17 mouse cellular contexts compared by ENCODE assay signal in genomic region chr11:112827044-112827347, GRCm38 (mm10). TPM values are rescaled to one million over a fixed set of nuclear protein-coding genes. Genes with fewer than 3 reads are reported as not detected.
DNase-seq lines count a peak whose midpoint lies in the region; ATAC-seq and TF ChIP-seq lines count a peak whose summit lies in the region.
"Had no signal": no experiment of that assay in that cellular context is flagged by ENCODE, and none has a peak within 500 bp of the region (broad histone marks: within the 10 kb centered on the region; RNA-seq: fewer than 3 reads in every experiment).

No protein-coding gene starts in this region.

- H3K4me3 ChIP-seq in hindbrain, embryonic 11.5 days (ENCODE audit: low read depth, low read length): no peak overlapping the region
- H3K4me3 ChIP-seq in hindbrain, postnatal 0 days (ENCODE audit: low read length): no peak overlapping the region
- no peak overlapping the region for H3K4me3 ChIP-seq in embryonic facial prominence, embryonic 10.5 days
- no peak overlapping the region for H3K4me3 ChIP-seq in midbrain, embryonic 13.5 days (replicated peaks)
- H3K4me3 ChIP-seq in left cerebral cortex, adult 2 months: no peak overlapping the region
- H3K4me3 ChIP-seq: embryonic facial prominence, embryonic 13.5 days; heart, embryonic 15.5 days; liver, embryonic 12.5 days; lung, embryonic 15.5 days; myocyte had no signal

- H3K4me2 ChIP-seq in hindbrain, embryonic 11.5 days (replicated peaks; ENCODE audit: low read depth, low read length): no peak overlapping the region
- no peak overlapping the region for H3K4me2 ChIP-seq in hindbrain, postnatal 0 days (ENCODE audit: low read depth, low read length)
- H3K4me2 ChIP-seq in midbrain, embryonic 13.5 days (replicated peaks): no peak overlapping the region
- H3K4me2 ChIP-seq: embryonic facial prominence, embryonic 13.5 days; heart, embryonic 15.5 days; liver, embryonic 12.5 days; lung, embryonic 15.5 days had no signal

- no peaks in the 10 kb centered on the region for H3K27me3 ChIP-seq in hindbrain, embryonic 11.5 days (ENCODE audit: control insufficient read depth, insufficient read depth, low read length)
- no peaks in the 10 kb centered on the region for H3K27me3 ChIP-seq in hindbrain, postnatal 0 days (ENCODE audit: insufficient read depth, low read length)
- no peaks in the 10 kb centered on the region for H3K27me3 ChIP-seq in embryonic facial prominence, embryonic 10.5 days (replicated peaks; ENCODE audit: low read depth, poor library complexity, severe bottlenecking)
- H3K27me3 ChIP-seq in midbrain, embryonic 13.5 days: peaks cover 2% of the 10 kb centered on the region; the same call in 1 of the 2 replicates
- H3K27me3 ChIP-seq: embryonic facial prominence, embryonic 13.5 days; liver, embryonic 12.5 days; lung, embryonic 15.5 days had no signal

- H3K9me3 ChIP-seq in hindbrain, embryonic 11.5 days (ENCODE audit: control insufficient read depth, low read length): no peaks in the 10 kb centered on the region
- no peaks in the 10 kb centered on the region for H3K9me3 ChIP-seq in hindbrain, postnatal 0 days (ENCODE audit: low read length)
- no peaks in the 10 kb centered on the region for H3K9me3 ChIP-seq in embryonic facial prominence, embryonic 10.5 days
- no peaks in the 10 kb centered on the region for H3K9me3 ChIP-seq in midbrain, embryonic 13.5 days
- H3K9me3 ChIP-seq: embryonic facial prominence, embryonic 13.5 days; heart, embryonic 15.5 days; liver, embryonic 12.5 days; lung, embryonic 15.5 days had no signal

- H3K9ac ChIP-seq in hindbrain, embryonic 11.5 days (ENCODE audit: low read depth, low read length): no peak overlapping the region
- no peak overlapping the region for H3K9ac ChIP-seq in hindbrain, postnatal 0 days (replicated peaks; ENCODE audit: low read length)
- no peak overlapping the region for H3K9ac ChIP-seq in midbrain, embryonic 13.5 days (replicated peaks)
- H3K9ac ChIP-seq: embryonic facial prominence, embryonic 13.5 days; heart, embryonic 15.5 days; liver, embryonic 12.5 days; lung, embryonic 15.5 days had no signal

- peak; percentile 57 for DNase-seq in hindbrain, embryonic 11.5 days (ENCODE audit: low spot score)
- no peak for DNase-seq in hindbrain, postnatal 0 days (ENCODE audit: low spot score)
- peak; percentile 82 for DNase-seq in embryo, embryonic 10.5 days (ENCODE audit: low spot score)
- peak; percentile 79 for DNase-seq in embryonic facial prominence, embryonic 10.5 days (ENCODE audit: low spot score)
- no peak for DNase-seq in layer of hippocampus, adult 11-12 months (ENCODE audit: low spot score)
- no peak for DNase-seq in left cerebral cortex, adult 2 months (ENCODE audit: extremely low spot score in 1 of 2, low spot score in 2 of 2)
- DNase-seq: adrenal gland, postnatal 25 days; cerebellum, postnatal 10 days; kidney, adult 2 months; right cerebral cortex, postnatal 14 days had no signal

- TF ChIP-seq CTCF in hindbrain, postnatal 0 days (IDR thresholded peaks at IDR 0.05; ENCODE audit: low read depth): no peak
- no peak for TF ChIP-seq CTCF in left cerebral cortex, adult 2 months (IDR thresholded peaks at IDR 0.05)

- H3K27ac ChIP-seq in hindbrain, embryonic 11.5 days (ENCODE audit: low read depth, low read length): peak overlapping the region; percentile 80
- H3K27ac ChIP-seq in hindbrain, postnatal 0 days: no peak overlapping the region
- H3K27ac ChIP-seq in embryonic facial prominence, embryonic 10.5 days (replicated peaks): peak overlapping the region; percentile 76
- peak overlapping the region; percentile 74 for H3K27ac ChIP-seq in midbrain, embryonic 13.5 days
- H3K27ac ChIP-seq in left cerebral cortex, adult 2 months: no peak overlapping the region
- H3K27ac ChIP-seq: embryonic facial prominence, embryonic 13.5 days; heart, embryonic 15.5 days; liver, embryonic 12.5 days; lung, embryonic 15.5 days had no signal

- WGBS in hindbrain, embryonic 11.5 days: 14% methylated on average over 6 of the region's 6 CpGs
- WGBS in hindbrain, postnatal 0 days: 32% methylated on average over 6 of the region's 6 CpGs
- WGBS in embryonic facial prominence, embryonic 10.5 days: 24% methylated on average over 6 of the region's 6 CpGs
- WGBS in midbrain, embryonic 13.5 days: 36% methylated on average over 6 of the region's 6 CpGs

- no peaks in the 10 kb centered on the region for H3K36me3 ChIP-seq in hindbrain, embryonic 11.5 days (ENCODE audit: control insufficient read depth, insufficient read depth, low read length)
- no peaks in the 10 kb centered on the region for H3K36me3 ChIP-seq in hindbrain, postnatal 0 days (ENCODE audit: insufficient read depth, low read length)
- H3K36me3 ChIP-seq in embryonic facial prominence, embryonic 10.5 days (replicated peaks): no peaks in the 10 kb centered on the region
- H3K36me3 ChIP-seq in midbrain, embryonic 13.5 days: no peaks in the 10 kb centered on the region
- H3K36me3 ChIP-seq: embryonic facial prominence, embryonic 13.5 days; heart, embryonic 15.5 days; liver, embryonic 12.5 days; lung, embryonic 15.5 days had no signal

- H3K4me1 ChIP-seq in hindbrain, embryonic 11.5 days (replicated peaks; ENCODE audit: control insufficient read depth, insufficient read depth, low read length): no peaks in the 10 kb centered on the region; the same call in 1 of the 2 replicates
- no peaks in the 10 kb centered on the region for H3K4me1 ChIP-seq in hindbrain, postnatal 0 days (ENCODE audit: insufficient read depth, low read length)
- H3K4me1 ChIP-seq in embryonic facial prominence, embryonic 10.5 days: peaks cover 36% of the 10 kb centered on the region
- peaks cover 21% of the 10 kb centered on the region for H3K4me1 ChIP-seq in midbrain, embryonic 13.5 days (replicated peaks)
- H3K4me1 ChIP-seq: heart, embryonic 15.5 days; liver, embryonic 12.5 days had no signal

- intact Hi-C loops in left cerebral cortex, adult 2 months (cut with DNase I): no loop called here

- peak; percentile 50 for ATAC-seq in hindbrain, embryonic 11.5 days (ENCODE audit: low FRiP score)
- no peak for ATAC-seq in hindbrain, postnatal 0 days
- no peak for ATAC-seq in midbrain, embryonic 13.5 days
- ATAC-seq: liver, embryonic 12.5 days had no signal

RNA-seq across cellular contexts. Expression of gene Sox9, which starts 45.0 kb away (rescaled TPM):
- polyA plus RNA-seq in hindbrain, embryonic 11.5 days (2014; fragmentation: Nextera tagmentation; extraction: Ambion mirVana): 127 and 137 TPM in 2 replicates
- 11.7 and 16.7 TPM in 2 replicates for total RNA-seq in hindbrain, postnatal 0 days (2014; rRNA removed)
- 45.5 and 47.9 TPM in 2 replicates for polyA plus RNA-seq in hindbrain, postnatal 0 days (2015; fragmentation: Nextera tagmentation; extraction: Ambion mirVana)
- 108 and 112 TPM in 2 replicates for polyA plus RNA-seq in embryonic facial prominence, embryonic 10.5 days (2016; fragmentation: Nextera tagmentation; extraction: Ambion mirVana)
- 71.5 and 83.9 TPM in 2 replicates for polyA plus RNA-seq in midbrain, embryonic 13.5 days (2015; fragmentation: Nextera tagmentation; extraction: Ambion mirVana)
- 10 to 100 TPM; 18.7 to 26.3 TPM for total RNA-seq in left cerebral cortex, adult 2 months (2021)
- total RNA-seq: granulocyte monocyte progenitor cell, adult 5-6 weeks had no signal

Comparison
In these comparisons a context has a peak if more than half of its experiments do, and no peak if none do; other contexts are left out.
1. DNase-seq: peak in hindbrain, embryonic 11.5 days (single experiment), embryo, embryonic 10.5 days (single experiment) and embryonic facial prominence, embryonic 10.5 days (single experiment); none in hindbrain, postnatal 0 days (single experiment), layer of hippocampus, adult 11-12 months (single experiment) and left cerebral cortex, adult 2 months (0 of 2).
2. H3K27ac ChIP-seq: peak in hindbrain, embryonic 11.5 days (single experiment), embryonic facial prominence, embryonic 10.5 days (single experiment) and midbrain, embryonic 13.5 days (single experiment); none in hindbrain, postnatal 0 days (single experiment) and left cerebral cortex, adult 2 months (single experiment).